Comparison of ENCODE assay signal across 10 mouse cellular contexts in genomic region chr9:63974258-63975023, GRCm38 (mm10). TPM values are rescaled to one million over a fixed set of nuclear protein-coding genes. Genes with fewer than 3 reads are reported as not detected.
DNase-seq lines count a peak whose midpoint lies in the region; ATAC-seq lines count a peak whose summit lies in the region.
"Had no signal": no experiment of that assay in that cellular context is flagged by ENCODE, and none has a peak within 500 bp of the region (broad histone marks: within the 10 kb centered on the region; RNA-seq: fewer than 3 reads in every experiment).

No protein-coding gene starts in this region.

- H3K27ac ChIP-seq in kidney, embryonic 15.5 days, result peak overlapping the region; percentile 75
- H3K27ac ChIP-seq in brown adipose tissue, adult 24 weeks (replicated peaks; ENCODE audit: low read depth, low read length), result peak overlapping the region; percentile 52; the same call in 1 of the 2 replicates
- H3K27ac ChIP-seq in embryonic facial prominence, embryonic 12.5 days, result peak overlapping the region; percentile 95
- H3K27ac ChIP-seq in limb, embryonic 13.5 days, result peak overlapping the region; percentile 96
- H3K27ac ChIP-seq: liver, embryonic 15.5 days had no signal

- H3K9me3 ChIP-seq in kidney, embryonic 15.5 days (replicated peaks), result no peaks in the 10 kb centered on the region
- H3K9me3 ChIP-seq in embryonic facial prominence, embryonic 12.5 days, result no peaks in the 10 kb centered on the region
- H3K9me3 ChIP-seq in limb, embryonic 13.5 days, result no peaks in the 10 kb centered on the region
- H3K9me3 ChIP-seq: liver, embryonic 15.5 days had no signal

- intact Hi-C loops in left cerebral cortex, postnatal 25 days (cut with DNase I), result no loop called here

- peak overlapping the region; percentile 18; the same call in 1 of the 2 replicates for H3K9ac ChIP-seq in kidney, embryonic 15.5 days
- H3K9ac ChIP-seq in embryonic facial prominence, embryonic 12.5 days, result no peak overlapping the region
- H3K9ac ChIP-seq in limb, embryonic 13.5 days, result peak overlapping the region; percentile 53
- H3K9ac ChIP-seq: liver, embryonic 15.5 days had no signal

- no peak overlapping the region for H3K4me3 ChIP-seq in kidney, embryonic 15.5 days (replicated peaks)
- no peak overlapping the region for H3K4me3 ChIP-seq in brown adipose tissue, adult 24 weeks (ENCODE audit: insufficient read depth, low read depth, low read length)
- H3K4me3 ChIP-seq in embryonic facial prominence, embryonic 12.5 days, result no peak overlapping the region
- H3K4me3 ChIP-seq in limb, embryonic 13.5 days, result 0 out of 2 replicates have a peak overlapping the region, but pooled peaks have one; percentile 3
- H3K4me3 ChIP-seq: liver, embryonic 15.5 days had no signal

- no peak overlapping the region for H3K4me2 ChIP-seq in kidney, embryonic 15.5 days
- H3K4me2 ChIP-seq in embryonic facial prominence, embryonic 12.5 days (replicated peaks), result peak overlapping the region; percentile 32
- H3K4me2 ChIP-seq in limb, embryonic 13.5 days (replicated peaks), result peak overlapping the region; percentile 57
- H3K4me2 ChIP-seq: liver, embryonic 15.5 days had no signal

- no peaks in the 10 kb centered on the region for H3K27me3 ChIP-seq in kidney, embryonic 15.5 days
- no peaks in the 10 kb centered on the region for H3K27me3 ChIP-seq in embryonic facial prominence, embryonic 12.5 days
- H3K27me3 ChIP-seq in limb, embryonic 13.5 days, result no peaks in the 10 kb centered on the region
- H3K27me3 ChIP-seq: Patski had no signal

- DNase-seq in kidney, postnatal 25 days, result no peak
- no peak for DNase-seq in spleen, adult 18-20 months
- no peak for DNase-seq in left cerebral cortex, postnatal 25 days (ENCODE audit: low spot score in 2 of 2)
- DNase-seq in embryo, embryonic 10 days (ENCODE audit: low spot score), result no peak

- WGBS in kidney, embryonic 15.5 days, result 38% methylated on average over 13 of the region's 13 CpGs
- WGBS in embryonic facial prominence, embryonic 12.5 days, result 32% methylated on average over 13 of the region's 13 CpGs
- 27% methylated on average over 13 of the region's 13 CpGs for WGBS in limb, embryonic 13.5 days

- ATAC-seq in kidney, embryonic 15.5 days (replicated peaks; ENCODE audit: low FRiP score), result no peak
- ATAC-seq in embryonic facial prominence, embryonic 12.5 days (ENCODE audit: insufficient number of reproducible peaks, insufficient read depth, low FRiP score, low TSS enrichment), result no peak
- 0 out of 2 replicates have a peak, but pooled peaks have one; percentile 15 for ATAC-seq in limb, embryonic 13.5 days (ENCODE audit: low FRiP score, low read depth)
- ATAC-seq: Patski had no signal

- peaks cover 8% of the 10 kb centered on the region for H3K36me3 ChIP-seq in kidney, embryonic 15.5 days
- H3K36me3 ChIP-seq in embryonic facial prominence, embryonic 12.5 days, result peaks cover 12% of the 10 kb centered on the region; the same call in 1 of the 2 replicates
- peaks cover 14% of the 10 kb centered on the region for H3K36me3 ChIP-seq in limb, embryonic 13.5 days
- H3K36me3 ChIP-seq: liver, embryonic 15.5 days had no signal

- H3K4me1 ChIP-seq in kidney, embryonic 15.5 days, result peaks cover 97% of the 10 kb centered on the region
- H3K4me1 ChIP-seq in brown adipose tissue, adult 24 weeks (ENCODE audit: control insufficient read depth, insufficient read depth, insufficient read length, low read length), result peaks cover 85% of the 10 kb centered on the region
- peaks cover 96% of the 10 kb centered on the region for H3K4me1 ChIP-seq in embryonic facial prominence, embryonic 12.5 days
- H3K4me1 ChIP-seq in limb, embryonic 13.5 days, result peaks cover 96% of the 10 kb centered on the region

RNA-seq across cellular contexts. Expression of gene Smad6, which starts 47.4 kb away (rescaled TPM):
- 10.6 and 12.3 TPM in 2 replicates for polyA plus RNA-seq in kidney, embryonic 15.5 days (2015; fragmentation: Nextera tagmentation; extraction: Ambion mirVana)
- polyA plus RNA-seq in brown adipose tissue, adult 24 weeks (2012; ENCODE audit: insufficient read depth, insufficient read length, missing spikeins), result 5.3 and 14.8 TPM in 2 replicates
- polyA plus RNA-seq in embryonic facial prominence, embryonic 12.5 days (2016; fragmentation: Nextera tagmentation; extraction: Ambion mirVana), result 25.4 and 26.0 TPM in 2 replicates
- 10.8 and 11.0 TPM in 2 replicates for polyA plus RNA-seq in limb, embryonic 13.5 days (2015; fragmentation: Nextera tagmentation; extraction: Ambion mirVana)
- total RNA-seq in left cerebral cortex, postnatal 25 days (2021), result 1 to 10 TPM; 1.4 to 2.2 TPM
